Mouse (Mus musculus): ENCODE results near the gene Spata48. TPM values are rescaled to one million over a fixed set of nuclear protein-coding genes. Genes with fewer than 3 reads are reported as not detected.

Gene Spata48
- total and polyA plus RNA-seq, 2 experiments from 2014 or later = 0.26 to 0.83 TPM

DNA sequence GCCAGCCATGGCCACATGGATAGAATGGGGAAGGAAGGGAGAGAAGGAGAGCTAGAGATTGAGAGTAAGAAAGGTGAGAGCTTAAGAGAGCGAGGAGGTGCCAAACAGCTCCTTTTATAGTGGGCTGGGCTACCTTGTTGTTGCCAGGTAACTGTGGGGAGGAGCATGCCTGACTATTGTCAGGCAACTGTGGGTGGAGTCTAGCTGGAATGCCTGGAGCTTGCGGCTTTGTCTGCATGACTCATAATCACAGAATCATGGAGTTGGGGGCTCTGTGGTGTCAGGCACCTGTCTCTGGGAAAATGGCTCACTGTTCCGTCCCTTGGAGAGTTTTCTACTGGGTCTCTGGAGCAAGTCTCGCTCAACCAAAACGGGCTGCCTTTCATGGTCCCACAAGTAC lies 30.1 kb downstream of the Spata48 start:
- 61% methylated on average over 5 of the region's 5 CpGs for WGBS
- Histone ChIP-seq H3K4me1 (ENCODE audit: insufficient read depth, low read length) (no peaks in the 10 kb centered on the region), H3K4me3 (ENCODE audit: low read length) (no peak overlapping the region), H3K27me3 (ENCODE audit: insufficient read depth, low read length) (no peaks in the 10 kb centered on the region), H3K27ac (no peak overlapping the region), H3K4me2 (ENCODE audit: low read depth, low read length) (no peak overlapping the region), H3K9me3 (ENCODE audit: low read length) (no peaks in the 10 kb centered on the region), H3K9ac (replicated peaks; ENCODE audit: low read length) (no peak overlapping the region), H3K36me3 (ENCODE audit: insufficient read depth, low read length) (no peaks in the 10 kb centered on the region)
- no peak for TF ChIP-seq CTCF (IDR thresholded peaks at IDR 0.05; ENCODE audit: low read depth)
- ATAC-seq = no peak
- DNase-seq (ENCODE audit: low spot score) = no peak

DNA sequence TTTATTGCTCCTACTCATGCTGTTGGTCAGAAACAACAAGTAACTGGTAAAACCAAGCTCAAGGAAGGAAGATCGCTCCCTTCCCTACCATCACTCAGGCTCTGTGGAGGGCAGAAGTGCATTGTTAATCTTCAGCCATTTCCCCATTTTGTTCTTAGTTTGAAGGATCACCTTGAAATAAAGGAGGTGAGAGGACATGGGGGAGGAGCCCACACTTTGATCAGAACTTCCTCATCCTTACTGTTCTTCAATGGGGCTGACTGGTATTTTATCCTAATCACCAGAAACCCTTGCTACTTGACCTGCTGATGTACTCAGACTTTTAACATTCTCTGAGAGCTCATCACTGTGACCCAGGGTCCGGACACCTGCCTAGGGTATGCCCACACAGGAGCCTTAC lies 33.8 kb downstream of the Spata48 start:
- WGBS = 98% methylated on average over 2 of the region's 2 CpGs
- H3K4me3 ChIP-seq (ENCODE audit: low read length) = no peak overlapping the region
- no peak overlapping the region for H3K4me2 ChIP-seq (ENCODE audit: low read depth, low read length)
- DNase-seq (ENCODE audit: low spot score) = no peak
- H3K27ac ChIP-seq = no peak overlapping the region
- no peaks in the 10 kb centered on the region for H3K4me1 ChIP-seq (ENCODE audit: insufficient read depth, low read length)
- H3K36me3 ChIP-seq (ENCODE audit: insufficient read depth, low read length) = no peaks in the 10 kb centered on the region
- ATAC-seq = no peak
- no peak overlapping the region for H3K9ac ChIP-seq (replicated peaks; ENCODE audit: low read length)
- H3K9me3 ChIP-seq (ENCODE audit: low read length) = no peaks in the 10 kb centered on the region
- no peak for TF ChIP-seq CTCF (IDR thresholded peaks at IDR 0.05; ENCODE audit: low read depth)
- no peaks in the 10 kb centered on the region for H3K27me3 ChIP-seq (ENCODE audit: insufficient read depth, low read length)

DNA sequence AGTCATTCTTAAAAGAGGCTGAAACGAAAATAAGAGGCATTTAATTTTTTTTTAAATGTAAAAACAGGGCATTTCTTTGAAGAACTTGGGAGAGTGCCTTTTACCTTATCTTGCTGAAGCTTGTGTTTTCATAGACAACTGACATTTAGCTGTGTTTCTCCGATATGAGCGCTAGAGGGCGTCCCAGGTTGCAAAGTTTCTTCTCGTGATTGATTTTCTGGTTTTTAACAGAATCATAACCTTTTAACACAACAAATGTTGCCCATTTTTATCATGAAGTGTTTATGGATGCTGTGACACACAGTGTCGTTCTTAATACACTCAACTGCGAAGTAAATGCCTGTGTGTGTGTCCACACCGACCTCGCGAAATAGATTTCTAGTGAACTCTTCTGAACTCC lies 38.0 kb downstream of the Spata48 start:
- Histone ChIP-seq H3K27ac (no peak overlapping the region), H3K4me3 (ENCODE audit: low read length) (no peak overlapping the region), H3K4me2 (ENCODE audit: low read depth, low read length) (no peak overlapping the region), H3K4me1 (ENCODE audit: insufficient read depth, low read length) (no peaks in the 10 kb centered on the region), H3K36me3 (ENCODE audit: insufficient read depth, low read length) (no peaks in the 10 kb centered on the region), H3K27me3 (ENCODE audit: insufficient read depth, low read length) (no peaks in the 10 kb centered on the region), H3K9me3 (ENCODE audit: low read length) (no peaks in the 10 kb centered on the region), H3K9ac (replicated peaks; ENCODE audit: low read length) (no peak overlapping the region)
- 23% methylated on average over 10 of the region's 10 CpGs for WGBS
- ATAC-seq (no peak), DNase-seq (ENCODE audit: low spot score) (peak; percentile 62)
- TF ChIP-seq CTCF (IDR thresholded peaks at IDR 0.05; ENCODE audit: low read depth) = peak; percentile 73

DNA sequence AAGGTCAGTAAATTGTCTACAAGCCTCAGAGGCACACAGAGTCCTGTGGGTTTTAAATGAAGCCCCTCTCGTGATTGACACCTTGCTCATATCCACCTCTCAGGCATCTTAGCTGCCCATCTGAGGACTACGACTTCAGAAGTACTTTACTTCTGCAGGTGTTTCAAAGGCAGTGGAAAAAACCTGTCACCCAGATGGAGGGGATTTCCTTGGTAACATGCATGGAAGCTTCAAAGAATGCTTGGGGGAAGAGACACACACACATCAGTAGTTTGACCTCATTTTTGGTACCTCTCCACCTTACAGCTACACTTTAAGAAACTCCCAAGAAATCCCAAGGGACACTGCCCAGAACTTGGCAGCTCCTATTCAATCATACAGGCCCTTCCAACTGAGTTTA lies 44.3 kb downstream of the Spata48 start:
- Histone ChIP-seq H3K4me2 (ENCODE audit: low read depth, low read length) (no peak overlapping the region), H3K9me3 (ENCODE audit: low read length) (no peaks in the 10 kb centered on the region), H3K4me3 (ENCODE audit: low read length) (no peak overlapping the region), H3K27ac (no peak overlapping the region), H3K36me3 (ENCODE audit: insufficient read depth, low read length) (no peaks in the 10 kb centered on the region), H3K27me3 (ENCODE audit: insufficient read depth, low read length) (no peaks in the 10 kb centered on the region), H3K9ac (replicated peaks; ENCODE audit: low read length) (no peak overlapping the region), H3K4me1 (ENCODE audit: insufficient read depth, low read length) (no peaks in the 10 kb centered on the region)
- TF ChIP-seq CTCF (IDR thresholded peaks at IDR 0.05; ENCODE audit: low read depth) = no peak
- DNase-seq (ENCODE audit: low spot score) (no peak), ATAC-seq (no peak)
- WGBS = 71% methylated on average over 2 of the region's 2 CpGs

DNA sequence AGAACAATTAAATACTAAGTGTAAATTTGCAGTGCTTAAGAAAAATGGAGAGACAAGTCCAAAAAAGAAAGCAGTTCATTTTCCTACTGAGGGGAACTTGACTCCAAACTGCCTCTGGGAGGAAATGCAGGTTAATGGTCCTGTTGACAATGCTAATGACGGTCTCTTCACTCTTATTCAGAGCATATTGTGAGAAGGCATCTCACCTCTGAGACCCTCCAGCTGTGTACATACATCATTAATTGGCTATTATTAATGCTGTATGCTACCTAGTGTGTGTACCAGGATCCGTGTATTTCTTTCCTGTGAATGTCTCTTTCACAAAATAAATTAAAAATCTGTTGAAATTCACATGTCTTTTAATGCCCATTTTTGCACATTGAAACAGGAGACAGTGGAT lies 47.5 kb downstream of the Spata48 start:
- Histone ChIP-seq H3K27ac (no peak overlapping the region), H3K4me1 (ENCODE audit: insufficient read depth, low read length) (no peaks in the 10 kb centered on the region), H3K27me3 (ENCODE audit: insufficient read depth, low read length) (no peaks in the 10 kb centered on the region), H3K9ac (replicated peaks; ENCODE audit: low read length) (no peak overlapping the region), H3K4me2 (ENCODE audit: low read depth, low read length) (no peak overlapping the region), H3K9me3 (ENCODE audit: low read length) (no peaks in the 10 kb centered on the region), H3K36me3 (ENCODE audit: insufficient read depth, low read length) (no peaks in the 10 kb centered on the region), H3K4me3 (ENCODE audit: low read length) (no peak overlapping the region)
- DNase-seq (ENCODE audit: low spot score) = no peak
- no peak for ATAC-seq
- WGBS = 76% methylated on average over 2 of the region's 2 CpGs
- no peak for TF ChIP-seq CTCF (IDR thresholded peaks at IDR 0.05; ENCODE audit: low read depth)

DNA sequence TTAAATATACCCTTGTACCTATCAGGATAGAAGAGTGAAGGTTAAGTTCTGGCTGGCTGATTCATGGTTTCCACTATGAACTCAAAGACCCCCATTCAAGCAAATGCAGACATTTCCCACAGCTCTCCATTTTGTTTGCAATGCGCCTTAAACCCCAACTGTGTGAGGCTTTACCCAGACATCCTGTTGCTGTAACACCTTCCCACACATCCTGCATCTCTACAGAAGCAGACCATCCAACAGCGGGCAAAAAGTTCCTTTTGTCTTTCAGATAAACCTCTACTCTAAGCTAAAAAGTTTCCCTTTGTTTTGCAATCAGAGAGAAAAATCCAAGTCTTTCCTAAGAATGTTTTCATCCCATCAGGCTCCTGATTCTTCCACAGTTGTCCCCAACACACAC lies 50.2 kb downstream of the Spata48 start:
- no peak for TF ChIP-seq CTCF (IDR thresholded peaks at IDR 0.05; ENCODE audit: low read depth)
- Histone ChIP-seq H3K4me3 (ENCODE audit: low read length) (no peak overlapping the region), H3K27ac (no peak overlapping the region), H3K9me3 (ENCODE audit: low read length) (no peaks in the 10 kb centered on the region), H3K4me1 (ENCODE audit: insufficient read depth, low read length) (no peaks in the 10 kb centered on the region), H3K4me2 (ENCODE audit: low read depth, low read length) (no peak overlapping the region), H3K36me3 (ENCODE audit: insufficient read depth, low read length) (no peaks in the 10 kb centered on the region), H3K9ac (replicated peaks; ENCODE audit: low read length) (no peak overlapping the region), H3K27me3 (ENCODE audit: insufficient read depth, low read length) (no peaks in the 10 kb centered on the region)
- 53% methylated on average over 2 of the region's 2 CpGs for WGBS
- no peak for ATAC-seq
- DNase-seq (ENCODE audit: low spot score) = no peak

DNA sequence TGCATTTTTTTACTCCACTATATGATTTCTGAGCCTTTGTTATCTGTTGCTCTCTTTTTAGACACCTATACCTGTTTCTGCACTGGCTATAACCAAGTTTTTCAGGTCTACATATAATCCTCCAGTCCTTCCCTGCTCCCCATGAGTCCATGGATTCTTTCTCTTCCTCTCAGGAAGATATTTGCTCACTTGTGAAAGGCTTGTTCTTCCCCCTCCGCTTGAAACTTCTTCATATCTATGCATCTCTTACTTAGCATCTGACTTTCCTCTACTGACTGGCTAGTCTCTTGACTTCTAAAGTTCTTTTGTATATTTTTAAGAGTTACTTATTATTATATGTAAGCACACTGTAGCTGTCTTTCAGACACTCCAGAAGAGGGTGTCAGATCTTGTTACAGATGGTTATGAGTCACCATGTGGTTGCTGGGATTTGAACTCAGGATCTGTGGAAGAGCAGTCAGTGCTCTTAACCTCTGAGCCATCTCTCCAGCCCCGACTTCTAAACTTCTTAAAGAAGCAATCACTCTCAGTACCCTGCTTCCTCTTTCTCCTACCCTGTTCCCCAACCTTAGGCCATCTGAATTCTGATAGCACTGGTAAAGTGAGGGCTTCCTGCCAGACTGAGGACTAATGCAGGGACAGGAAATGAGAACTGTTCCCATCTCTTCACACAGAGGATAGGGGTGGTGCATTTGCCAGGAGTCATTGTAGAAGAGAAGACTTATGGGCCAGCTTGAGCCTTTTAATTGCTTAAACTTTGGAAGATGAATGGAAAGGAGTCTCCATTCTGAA lies 51.3 kb downstream of the Spata48 start:
- no peaks in the 10 kb centered on the region for H3K9me3 ChIP-seq (ENCODE audit: low read length)
- no peak overlapping the region for H3K9ac ChIP-seq (replicated peaks; ENCODE audit: low read length)
- H3K4me3 ChIP-seq (ENCODE audit: low read length) = no peak overlapping the region
- H3K36me3 ChIP-seq (ENCODE audit: insufficient read depth, low read length) = no peaks in the 10 kb centered on the region
- H3K27me3 ChIP-seq (ENCODE audit: insufficient read depth, low read length) = no peaks in the 10 kb centered on the region
- H3K27ac ChIP-seq = no peak overlapping the region
- TF ChIP-seq CTCF (IDR thresholded peaks at IDR 0.05; ENCODE audit: low read depth) = no peak
- H3K4me2 ChIP-seq (ENCODE audit: low read depth, low read length) = no peak overlapping the region
- no peak for DNase-seq (ENCODE audit: low spot score)
- 77% methylated on average over 2 of the region's 2 CpGs for WGBS
- no peaks in the 10 kb centered on the region for H3K4me1 ChIP-seq (ENCODE audit: insufficient read depth, low read length)
- ATAC-seq = no peak
